Mouse (Mus musculus) ES-Bruce4 (cell line): Measurements from ENCODE around the gene Podxl2.

Experiments used
- CTCF ChIP-seq: IDR thresholded peaks from one replicate; pipeline ENCODE4 v1.8.1; 2011; ENCODE audit warnings: low read depth, low read length
- EP300 ChIP-seq: IDR thresholded peaks from 2 replicates; pipeline ENCODE4 v1.6.1; 2011; ENCODE audit warnings: low read depth, low read length; ENCODE audit not compliant: insufficient read depth

DNA sequence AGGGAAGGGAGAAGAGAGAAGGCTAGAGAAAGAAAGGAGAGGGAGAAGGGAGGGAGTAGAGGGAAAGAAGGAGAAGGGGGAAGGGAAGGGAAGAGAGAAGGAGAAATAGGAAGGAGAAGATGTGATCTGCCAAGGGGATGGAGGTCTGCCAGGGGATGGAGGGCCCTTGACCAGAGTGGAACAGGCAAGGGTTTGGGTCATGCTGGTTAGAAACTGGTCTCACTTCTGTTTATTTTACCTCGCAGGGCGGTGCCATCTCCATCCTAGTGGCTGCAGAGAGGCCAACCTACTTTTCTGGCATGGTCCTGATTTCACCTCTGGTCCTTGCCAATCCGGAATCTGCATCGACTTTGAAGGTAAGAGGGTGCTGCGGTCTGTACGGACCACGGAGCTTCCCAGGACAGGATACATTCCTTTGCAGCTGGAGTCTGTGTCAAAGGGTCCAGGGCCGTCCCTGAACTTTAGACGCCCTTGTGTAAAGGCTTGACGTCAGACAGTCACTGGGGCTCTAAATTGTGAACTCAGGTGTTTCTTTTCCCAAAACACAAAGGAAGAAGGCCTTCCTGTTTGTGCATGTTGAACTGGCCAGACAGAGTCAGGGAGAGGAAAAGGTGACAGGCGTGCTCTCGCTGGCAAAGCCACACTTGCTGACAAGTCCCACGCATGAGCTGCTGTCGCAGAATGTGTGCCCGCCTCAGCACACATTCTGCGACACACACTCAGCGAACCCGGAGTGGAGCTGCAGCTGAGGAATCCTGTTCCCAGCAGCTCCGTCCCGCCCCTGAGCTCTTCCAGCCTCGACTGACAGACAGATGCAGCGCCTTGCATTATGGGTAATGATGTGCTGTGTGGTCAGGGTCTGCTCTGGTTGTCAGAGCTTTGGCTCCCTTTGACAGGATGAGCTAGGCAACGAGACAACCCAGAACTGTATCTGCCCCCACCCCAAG is 65.5 kb downstream of the Podxl2 start:
- TF ChIP-seq CTCF (no peak), EP300 (no peak)
